Mouse (Mus musculus) layer of hippocampus, postnatal 25 days (tissue): ENCODE measurements at regions not wholly inside any gene's neighbourhood (a gene's known extent, or its start where the extent isn't known, plus 50 kb on each side); places are given as distances from the start of the nearest gene placed in this dataset.

Experiments used
- DNase-seq, 2 experiments: peaks; one replicate each; pipeline ENCODE4 v3.0.0; 2022; ENCODE audit warnings: mixed read lengths in 2 of 2, low spot score in 1 of 2; ENCODE audit errors: extremely low spot score in 1 of 2

DNA sequence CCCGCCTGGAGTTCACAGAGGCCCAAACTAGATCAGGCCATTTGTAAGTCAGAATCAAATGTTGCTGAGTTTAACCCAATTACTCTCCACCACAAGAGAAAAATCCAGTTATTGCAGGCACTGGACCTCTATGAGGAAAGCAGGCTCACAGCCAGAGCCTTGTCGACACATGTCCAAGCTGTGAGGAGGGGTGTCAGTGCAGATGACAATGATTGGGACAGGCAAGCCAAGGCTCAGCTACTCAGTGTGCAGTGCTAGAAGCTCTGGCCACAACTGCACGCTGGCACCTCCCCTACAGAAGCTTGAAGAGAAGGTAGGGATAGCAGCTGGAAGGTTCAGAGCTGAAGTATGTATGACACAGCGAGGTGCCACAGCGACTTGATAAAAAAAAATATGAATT, 253.4 kb downstream of the Cog6 start:
- no peak for DNase-seq

DNA sequence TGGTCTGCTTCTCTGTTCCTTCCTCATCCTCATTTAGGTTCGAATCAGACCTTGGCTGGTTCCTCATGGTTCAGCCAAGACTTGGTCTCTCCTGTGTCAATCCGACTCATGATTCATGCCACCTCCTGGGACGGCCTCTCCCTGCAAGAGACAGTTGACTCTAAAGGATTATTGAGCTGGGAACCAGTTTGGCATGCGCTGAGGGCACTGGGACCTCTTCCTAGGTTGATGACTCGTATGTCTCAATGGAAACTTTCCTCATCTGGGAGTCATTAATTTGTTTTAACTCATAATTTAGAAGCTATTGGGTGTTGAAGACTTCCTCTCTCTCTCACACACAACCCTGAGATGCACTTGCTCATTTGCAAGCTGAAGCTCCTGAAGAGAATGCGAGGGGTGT, 254.5 kb downstream of the Cog6 start:
- DNase-seq, result no peak

DNA sequence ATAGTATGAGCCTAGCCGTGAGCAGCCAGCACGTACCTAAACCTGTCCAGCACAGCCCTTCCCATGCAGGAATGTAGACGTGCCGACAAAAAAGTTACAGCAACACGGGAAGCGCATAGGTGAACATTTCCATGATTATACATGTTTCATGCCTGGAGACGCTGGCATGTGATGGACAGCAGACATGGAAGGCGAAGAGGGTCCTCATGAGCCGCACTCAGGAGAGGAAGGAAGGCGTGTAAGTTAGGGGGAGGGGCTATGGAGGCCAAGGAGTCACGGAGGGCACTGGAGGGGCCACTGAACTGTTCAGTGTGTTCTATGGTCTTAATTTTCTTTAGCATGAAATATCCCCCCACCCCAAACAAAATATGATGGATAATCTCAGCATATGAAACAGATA, 257.2 kb downstream of the Cog6 start:
- no peak for DNase-seq

DNA sequence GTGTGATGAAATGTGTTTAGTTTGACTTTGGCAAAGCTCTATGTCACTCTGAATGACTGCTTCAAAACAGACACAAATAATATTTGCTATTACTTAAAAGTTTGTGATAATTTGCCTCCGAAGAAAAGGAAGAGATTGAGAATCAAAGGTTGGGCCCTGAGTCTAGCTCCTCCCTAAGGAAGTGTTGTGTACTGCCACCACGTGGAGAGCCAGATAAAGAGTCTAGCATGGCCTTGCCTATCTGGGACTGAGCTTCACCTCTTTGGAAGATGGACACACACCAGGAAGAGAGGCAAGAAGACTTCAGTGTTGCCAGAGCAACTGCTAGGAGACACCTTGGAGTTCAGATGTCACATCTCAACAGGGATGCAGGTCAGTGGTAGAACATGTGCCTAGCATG, 258.5 kb downstream of the Cog6 start:
- DNase-seq, result peak in 1 of 2 experiments; percentile 33

DNA sequence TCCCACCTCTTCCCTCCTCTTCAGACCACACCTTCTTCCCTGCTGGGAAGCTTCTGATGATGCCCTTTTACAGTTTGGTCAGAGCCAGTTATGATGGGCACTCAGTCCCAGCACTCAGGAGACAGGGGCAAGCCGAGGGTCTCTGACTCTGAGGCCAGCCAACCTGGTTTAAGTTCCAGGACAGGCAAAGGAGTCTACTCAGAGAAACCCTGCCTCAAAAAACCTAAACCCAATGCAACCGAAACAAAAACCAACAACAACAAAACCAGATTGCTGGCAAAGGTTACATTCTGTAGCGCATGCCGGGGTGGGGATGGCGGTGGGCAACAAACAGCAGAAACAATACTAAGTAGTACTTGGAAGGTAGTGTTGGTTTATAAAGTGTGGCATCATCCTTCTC, 260.2 kb downstream of the Cog6 start:
- DNase-seq, result no peak

DNA sequence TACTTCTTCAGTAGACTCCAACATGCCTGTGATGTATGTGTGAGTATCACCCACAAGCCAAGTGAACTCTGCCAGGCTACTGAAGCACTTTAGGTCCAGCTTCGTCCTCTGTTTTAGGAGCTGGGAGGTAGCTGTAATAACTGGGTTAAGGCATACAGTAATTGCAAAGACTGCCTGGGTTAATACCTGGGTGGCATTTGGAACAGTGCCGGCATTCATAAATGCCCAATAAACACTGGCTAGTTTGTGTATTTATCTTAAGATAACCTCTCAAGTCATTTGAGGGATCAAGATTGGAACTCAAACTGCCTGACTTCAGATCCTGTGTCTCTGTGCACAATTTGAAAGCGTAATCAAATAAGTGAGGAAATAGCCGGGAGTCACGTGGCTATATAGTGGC, 261.0 kb downstream of the Cog6 start:
- no peak for DNase-seq

DNA sequence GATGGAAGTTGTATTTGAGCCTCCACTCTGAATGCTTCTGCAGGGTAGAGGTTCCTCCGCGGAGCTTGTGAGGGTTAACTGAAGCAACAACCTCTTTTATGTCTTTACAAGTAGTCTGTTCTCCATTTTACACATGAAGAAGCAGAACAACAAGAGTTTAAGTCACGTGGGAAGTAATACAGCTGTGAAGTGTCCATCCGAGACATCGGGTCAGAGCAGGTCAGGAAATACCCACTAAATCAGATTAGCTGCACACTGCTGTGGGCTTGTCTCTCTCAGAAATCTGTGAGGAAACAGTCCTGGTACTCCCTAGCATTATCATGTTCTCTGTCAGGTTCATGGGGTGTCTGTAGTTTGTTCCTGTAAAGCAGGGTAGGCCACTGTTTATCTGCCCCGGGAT, 262.1 kb downstream of the Cog6 start:
- no peak for DNase-seq

DNA sequence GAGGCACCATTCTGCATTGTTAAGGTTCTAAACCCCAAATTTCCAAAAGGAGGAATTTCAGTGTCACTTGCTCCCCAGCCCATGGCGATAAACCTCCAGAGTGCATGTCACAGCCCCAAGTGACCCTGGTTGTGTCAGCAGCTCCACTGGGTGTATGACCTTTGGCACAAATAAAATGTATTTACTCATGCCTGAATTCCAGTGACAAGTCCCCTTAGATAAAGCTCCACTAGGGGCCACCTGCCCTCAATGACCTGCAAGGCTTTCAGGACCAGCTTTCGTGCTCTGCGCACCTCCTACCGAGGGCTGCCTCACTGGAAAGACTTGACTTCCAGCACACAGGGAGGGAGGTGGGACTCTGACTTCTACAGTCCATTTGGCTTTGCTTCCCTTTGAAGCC, 262.6 kb downstream of the Cog6 start:
- no peak for DNase-seq

DNA sequence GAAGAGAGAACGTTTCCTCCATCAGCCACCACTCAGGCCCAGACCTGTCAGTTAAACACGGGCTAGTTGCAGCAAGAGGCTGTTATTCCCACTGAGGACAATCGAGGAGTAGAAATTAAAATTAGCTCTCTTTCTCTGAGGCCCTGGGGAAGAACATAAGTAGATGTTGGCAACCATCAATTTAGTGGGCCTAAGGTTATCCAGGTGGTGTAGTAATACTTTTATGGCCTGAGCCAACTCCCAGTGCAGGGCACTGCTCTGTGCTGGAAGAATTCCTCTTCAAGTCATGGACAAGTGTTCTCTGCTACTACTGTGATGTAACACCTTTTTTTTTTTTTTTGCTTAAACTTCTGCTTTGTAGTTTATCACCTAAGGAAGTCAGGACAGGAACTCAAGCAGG, 270.1 kb downstream of the Cog6 start:
- no peak for DNase-seq

DNA sequence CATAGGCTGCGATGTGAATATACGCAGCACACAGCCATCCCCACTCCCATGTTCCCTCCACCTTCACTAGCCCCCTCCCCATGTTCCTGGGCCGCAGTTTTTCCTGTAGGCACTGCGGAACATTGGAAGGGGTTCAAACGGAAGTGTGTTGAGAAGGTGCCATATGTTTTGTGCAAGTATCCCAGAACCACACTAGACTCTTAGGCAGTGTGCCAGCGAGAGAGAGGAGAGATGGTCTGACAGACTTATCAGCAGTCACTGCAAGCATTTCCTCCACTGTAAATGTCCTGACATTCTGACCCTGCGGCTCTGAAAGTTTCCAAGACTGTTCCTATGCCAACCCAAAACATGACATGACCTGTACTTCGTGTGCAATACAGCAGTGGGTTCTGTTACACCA, 272.7 kb downstream of the Cog6 start:
- no peak for DNase-seq

DNA sequence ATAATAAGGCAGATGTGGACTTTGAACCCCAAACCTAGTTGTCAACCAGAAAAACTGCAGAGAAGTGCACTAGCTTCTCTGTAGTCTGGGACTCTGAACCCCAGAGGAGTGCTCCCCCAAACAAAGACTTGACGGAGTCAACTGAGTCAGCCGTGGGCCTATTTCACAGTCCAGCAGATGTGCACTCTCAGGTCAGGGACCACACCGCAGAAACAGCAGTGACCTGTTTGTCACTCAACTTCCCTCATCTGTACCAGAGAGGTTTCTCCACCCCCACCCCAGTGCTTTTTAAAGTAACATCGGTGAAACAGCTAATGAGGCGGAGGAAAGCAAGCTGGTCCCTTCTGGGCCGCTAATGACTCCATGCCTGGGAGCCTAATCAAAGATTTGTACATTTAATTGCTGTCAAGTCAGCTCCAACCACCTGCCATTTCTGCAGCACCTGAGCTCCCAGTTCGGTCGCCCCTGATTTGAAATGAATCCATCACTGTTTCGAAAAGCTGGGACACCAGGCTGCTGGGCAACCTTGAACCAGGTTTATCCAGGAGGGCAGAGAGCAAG, 276.5 kb downstream of the Cog6 start:
- no peak for DNase-seq

DNA sequence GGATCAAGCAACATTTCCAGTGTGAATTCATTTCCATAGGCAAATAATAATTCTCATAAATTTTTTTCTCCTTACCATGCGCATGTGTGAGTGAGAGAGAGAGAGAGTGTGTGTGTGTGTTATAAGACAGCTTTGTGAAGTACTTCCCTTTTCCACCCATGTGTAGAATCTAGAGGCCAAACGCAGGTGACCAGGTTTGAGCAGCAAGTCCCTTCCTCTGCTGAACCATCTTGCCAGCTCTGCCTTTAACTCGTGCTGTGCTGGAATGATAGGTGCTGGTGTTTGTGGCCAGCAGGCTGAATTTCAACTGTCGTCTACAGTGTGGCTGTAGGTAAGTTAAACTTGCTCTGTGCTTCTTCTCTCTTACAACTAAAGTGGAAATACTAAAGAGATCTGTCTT, 277.5 kb downstream of the Cog6 start:
- DNase-seq, result no peak

DNA sequence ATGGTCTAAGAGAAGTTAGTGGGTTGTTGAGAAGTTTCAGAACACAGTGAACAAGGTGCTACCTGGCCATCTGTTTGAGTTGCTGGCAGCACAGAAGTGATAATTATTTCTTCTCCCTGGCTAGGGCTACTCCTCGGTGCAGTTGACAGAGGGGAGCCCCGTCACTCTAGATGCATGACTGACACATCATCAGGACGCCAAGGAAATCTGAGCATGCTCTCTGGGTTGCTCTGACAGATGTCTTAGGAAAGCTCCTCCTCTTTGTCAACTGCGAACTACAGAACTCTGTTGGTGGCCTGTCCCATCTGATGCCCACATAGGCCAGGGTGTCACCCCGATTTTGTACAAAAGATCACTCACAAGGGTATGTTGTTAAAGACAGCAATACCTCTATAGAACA, 278.7 kb downstream of the Cog6 start:
- no peak for DNase-seq

DNA sequence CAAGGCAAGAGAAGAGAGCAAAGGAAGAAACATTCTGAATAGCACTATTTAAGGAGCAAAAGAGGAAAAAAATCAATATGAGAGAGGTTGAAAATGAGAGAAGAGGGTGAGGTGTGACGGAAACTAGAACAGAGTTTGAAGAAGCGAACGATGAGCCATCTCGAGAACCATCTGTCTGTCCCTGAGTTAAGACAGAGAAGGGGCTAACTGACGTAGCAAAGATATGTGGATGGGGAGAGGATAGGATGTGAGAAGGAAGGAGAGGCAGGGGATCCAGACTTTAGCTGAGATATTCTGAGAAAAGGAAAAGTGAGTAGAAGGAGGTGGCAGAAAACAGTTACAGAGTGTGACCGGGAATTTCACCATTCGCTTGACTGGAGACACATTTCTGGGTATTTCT, 281.1 kb downstream of the Cog6 start:
- DNase-seq, result no peak

DNA sequence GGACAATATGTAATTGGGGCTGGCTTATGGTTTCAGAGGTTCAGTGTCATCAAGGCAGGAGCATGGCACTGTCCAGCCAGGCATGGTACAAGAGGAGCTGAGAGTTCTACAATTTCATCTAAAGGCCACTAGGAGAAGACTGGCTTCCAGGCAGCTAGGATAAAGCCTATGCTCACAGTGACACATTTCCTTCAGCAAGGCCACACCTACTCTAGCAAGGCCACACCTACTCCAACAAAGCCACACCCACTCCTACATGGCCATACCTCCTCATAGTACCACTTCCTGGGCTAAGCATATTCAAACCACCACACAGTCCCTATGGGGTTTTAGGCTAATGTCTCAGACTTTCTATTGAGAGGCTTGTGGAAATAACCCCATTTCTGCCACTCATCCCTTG, 285.1 kb downstream of the Cog6 start:
- no peak for DNase-seq

DNA sequence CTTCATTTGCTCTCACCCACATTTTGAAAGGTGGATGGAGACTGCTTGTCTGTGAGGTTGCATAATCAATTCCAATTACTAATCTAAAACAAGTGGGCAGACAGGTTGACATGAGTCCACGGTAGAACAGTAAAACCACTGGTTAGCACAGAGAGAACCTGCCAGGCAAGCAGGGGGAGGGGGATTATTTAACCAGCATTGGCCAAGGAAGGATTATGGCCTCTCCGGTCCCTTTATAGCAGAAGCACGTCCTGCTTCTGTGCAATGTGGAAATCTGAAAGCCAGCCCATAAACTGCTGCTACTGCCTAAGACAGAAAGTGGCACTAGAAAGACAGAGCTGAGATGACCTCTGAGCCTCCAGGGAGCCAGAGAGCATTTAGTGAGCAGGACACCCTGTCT, 285.5 kb downstream of the Cog6 start:
- no peak for DNase-seq

DNA sequence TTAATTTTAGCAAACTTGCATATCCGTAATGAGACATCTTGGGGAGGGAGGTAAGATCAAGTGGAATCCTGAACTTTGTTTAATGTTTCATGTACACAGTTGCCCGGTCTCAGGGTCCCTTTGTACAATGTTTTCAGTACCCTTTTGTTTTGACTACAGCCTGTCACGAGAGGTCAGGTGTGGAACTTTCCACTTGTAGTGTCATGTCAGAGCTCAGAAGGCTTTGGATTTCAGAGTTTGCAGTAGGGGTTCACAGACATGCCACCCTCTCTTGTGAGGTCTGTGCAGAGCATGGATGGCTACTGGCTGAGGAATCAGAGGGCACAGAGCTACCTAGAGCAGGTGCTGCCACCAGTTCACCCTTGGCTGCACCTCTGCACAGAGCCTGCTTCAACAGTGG, 287.3 kb downstream of the Cog6 start:
- DNase-seq, result no peak

DNA sequence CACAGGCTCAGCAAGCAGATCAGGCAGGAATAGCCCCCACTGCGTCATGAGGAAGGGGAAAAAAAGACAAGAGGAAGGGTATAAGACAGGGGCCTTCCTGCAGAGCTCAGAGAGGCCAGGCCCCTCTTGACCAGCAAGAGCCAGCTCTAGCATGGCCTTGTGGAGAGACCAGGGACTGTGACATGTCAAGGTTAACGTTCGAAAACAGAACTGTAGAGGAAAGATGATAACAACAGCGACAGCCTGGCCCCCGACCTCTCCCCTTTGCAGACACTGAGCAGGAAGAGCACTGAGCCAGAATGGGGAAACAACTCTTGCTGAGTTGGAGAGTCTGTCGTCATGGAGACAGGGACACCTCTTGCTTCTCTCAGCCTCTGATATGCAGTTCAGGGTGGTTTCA, 288.2 kb downstream of the Cog6 start:
- no peak for DNase-seq

DNA sequence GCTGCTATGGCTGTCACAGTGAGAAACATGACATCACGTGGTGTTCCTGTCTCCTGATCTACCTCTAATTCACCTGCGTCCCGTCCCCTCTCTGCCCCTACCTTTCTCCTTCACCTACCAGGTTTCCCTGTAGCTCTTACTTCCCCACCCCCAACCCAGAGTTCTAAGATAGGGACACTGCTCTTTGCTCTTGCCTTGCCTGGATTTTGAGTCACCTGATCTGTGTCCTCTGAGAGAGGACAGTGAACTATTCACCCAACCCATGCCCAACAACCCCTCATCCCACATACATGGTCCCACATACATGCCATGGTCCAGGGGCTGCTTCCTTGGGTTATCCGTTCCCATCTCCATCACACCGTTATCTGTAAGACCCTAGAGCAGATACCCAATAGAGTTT, 288.6 kb downstream of the Cog6 start:
- DNase-seq, result no peak

DNA sequence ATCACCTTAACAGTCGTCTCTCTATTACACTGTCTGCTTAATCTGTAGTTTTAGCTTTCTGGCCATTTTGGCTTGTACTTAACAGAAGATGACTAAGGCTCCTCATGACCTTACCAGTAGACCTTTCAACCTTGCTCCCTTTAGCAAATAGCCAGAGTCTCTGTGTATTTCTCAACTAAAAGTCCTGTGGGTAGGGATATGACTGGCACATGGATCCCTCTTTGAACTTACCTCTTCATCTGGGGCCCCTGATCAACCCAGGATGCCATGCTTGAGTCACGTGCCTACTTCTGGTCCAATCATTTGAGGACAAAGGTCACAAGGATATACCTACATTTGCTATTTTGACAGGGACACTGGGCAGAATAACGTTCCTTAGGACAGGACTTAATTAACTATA, 292.7 kb downstream of the Cog6 start:
- no peak for DNase-seq

DNA sequence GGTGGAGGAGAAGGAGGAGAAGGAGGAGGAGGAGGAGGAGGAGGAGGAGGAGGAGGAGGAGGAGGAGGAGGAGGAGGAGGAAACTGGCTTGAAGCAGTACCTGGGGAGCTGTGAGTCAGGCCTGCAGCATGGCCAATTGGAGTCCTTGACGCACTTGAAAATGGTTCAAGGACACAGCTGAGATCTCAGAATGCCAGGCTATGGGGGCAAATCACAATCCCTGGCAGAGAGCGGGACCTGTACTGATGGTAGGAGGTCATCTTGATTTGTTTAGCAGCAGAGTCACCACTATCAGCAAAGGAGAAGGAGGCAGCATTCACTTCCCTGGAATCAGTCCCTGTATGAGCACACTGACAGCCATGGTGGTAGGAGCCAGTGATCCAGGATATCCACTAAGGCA, 294.1 kb downstream of the Cog6 start:
- no peak for DNase-seq

DNA sequence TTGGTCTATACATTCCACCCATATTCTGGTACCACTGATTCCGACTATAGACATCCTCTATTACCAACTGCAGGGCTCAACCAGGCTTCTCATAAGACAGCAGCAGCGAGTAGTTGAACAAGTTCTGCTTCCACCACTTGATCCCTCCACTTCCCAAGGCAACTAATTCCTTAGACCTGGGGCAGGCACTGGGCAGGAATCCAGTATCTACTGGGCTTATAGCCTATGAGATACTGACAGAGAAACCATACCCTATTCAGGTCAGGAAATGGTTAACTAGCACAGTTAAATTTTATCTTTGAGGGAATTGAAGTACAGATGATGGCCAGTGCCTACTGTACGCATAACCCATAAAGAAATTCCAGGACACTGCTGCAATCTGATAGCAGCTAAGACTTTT, 297.9 kb downstream of the Cog6 start:
- no peak for DNase-seq

DNA sequence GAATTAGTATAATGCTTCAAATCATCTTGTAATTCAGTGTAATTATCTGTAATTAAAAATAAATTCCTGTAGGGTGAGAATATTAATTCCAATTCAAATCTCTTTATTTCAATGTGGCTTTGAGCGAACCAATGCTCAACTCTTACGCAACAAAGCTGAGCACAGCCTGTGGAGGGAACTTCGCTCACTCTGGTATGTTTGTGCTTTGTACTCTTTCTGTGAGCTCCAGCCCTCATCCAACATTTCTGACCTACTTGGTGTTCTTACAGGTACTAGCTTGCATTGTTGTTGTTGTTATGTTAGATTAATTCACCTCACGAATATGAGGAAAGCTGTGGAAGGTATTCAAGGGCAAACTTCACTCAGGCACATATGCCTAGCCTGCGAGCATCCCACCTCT, 299.7 kb downstream of the Cog6 start:
- DNase-seq, result no peak
